Mouse (Mus musculus): ENCODE measurements at regions not wholly inside any gene's neighbourhood (a gene's known extent, or its start where the extent isn't known, plus 50 kb on each side); places are given as distances from the start of the nearest gene placed in this dataset.

- no peak overlapping the region for H3K4me3 ChIP-seq (ENCODE audit: control insufficient read depth in 1 of 2, insufficient read depth in 1 of 2, low read depth in 2 of 2, low read length in 2 of 2)
- no peak for DNase-seq (ENCODE audit: low read depth, low spot score)
- H3K9me3 ChIP-seq (replicated peaks; ENCODE audit: insufficient read depth, low read length): no peaks in the 10 kb centered on the region
- no peak overlapping the region for H3K9ac ChIP-seq (ENCODE audit: control insufficient read depth, low read depth, low read length, poor library complexity, severe bottlenecking)
- no peaks in the 10 kb centered on the region for H3K79me2 ChIP-seq (ENCODE audit: control insufficient read depth, insufficient read depth, low read length, poor library complexity)
- TF ChIP-seq MAZ (IDR thresholded peaks at IDR 0.05; ENCODE audit: low read depth, low read length): no peak
- TF ChIP-seq TAL1 (IDR thresholded peaks at IDR 0.05; ENCODE audit: low read length): no peak
- TF ChIP-seq TBP (IDR thresholded peaks at IDR 0.05; ENCODE audit: low read depth, low read length): no peak
- TF ChIP-seq BHLHE40 (IDR thresholded peaks at IDR 0.05; ENCODE audit: borderline replicate concordance, low read depth, low read length): no peak
- no peaks in the 10 kb centered on the region for H3K36me3 ChIP-seq (ENCODE audit: control insufficient read depth in 1 of 2, insufficient read depth in 2 of 2, low read length in 2 of 2)
- no peaks in the 10 kb centered on the region for H3K27me3 ChIP-seq (ENCODE audit: control insufficient read depth in 1 of 2, insufficient read depth in 2 of 2, low read length in 2 of 2)
- H3K4me1 ChIP-seq (ENCODE audit: control insufficient read depth in 1 of 2, insufficient read depth in 2 of 2, low read length in 2 of 2): no peaks in the 10 kb centered on the region
- H3K27ac ChIP-seq (ENCODE audit: control insufficient read depth, low read depth, low read length): no peak overlapping the region
These were observed 234.9 kb downstream of the Gm12728 start for GRCm38 (mm10) chr4:106024591-106024990.

GRCm38 (mm10) chr4:106025966-106026637, 236.4 kb downstream of the Gm12728 start:
- Histone ChIP-seq H3K36me3 (ENCODE audit: control insufficient read depth in 1 of 2, insufficient read depth in 2 of 2, low read length in 2 of 2) (no peaks in the 10 kb centered on the region), H3K9me3 (replicated peaks; ENCODE audit: insufficient read depth, low read length) (no peaks in the 10 kb centered on the region), H3K27me3 (ENCODE audit: control insufficient read depth in 1 of 2, insufficient read depth in 2 of 2, low read length in 2 of 2) (no peaks in the 10 kb centered on the region), H3K79me2 (ENCODE audit: control insufficient read depth, insufficient read depth, low read length, poor library complexity) (no peaks in the 10 kb centered on the region), H3K27ac (ENCODE audit: control insufficient read depth, low read depth, low read length) (no peak overlapping the region), H3K4me1 (ENCODE audit: control insufficient read depth in 1 of 2, insufficient read depth in 2 of 2, low read length in 2 of 2) (no peaks in the 10 kb centered on the region), H3K9ac (ENCODE audit: control insufficient read depth, low read depth, low read length, poor library complexity, severe bottlenecking) (no peak overlapping the region), H3K4me3 (ENCODE audit: control insufficient read depth in 1 of 2, insufficient read depth in 1 of 2, low read depth in 2 of 2, low read length in 2 of 2) (no peak overlapping the region)
- TF ChIP-seq GABPA (IDR thresholded peaks at IDR 0.05; ENCODE audit: low read depth, low read length): no peak
- TF ChIP-seq MAX (IDR thresholded peaks at IDR 0.05; ENCODE audit: low read length): no peak
- TF ChIP-seq NELFE (IDR thresholded peaks at IDR 0.05; ENCODE audit: low read depth, low read length): no peak
- no peak for TF ChIP-seq ZNF384 (IDR thresholded peaks at IDR 0.05; ENCODE audit: low read depth, low read length)
- DNase-seq (ENCODE audit: low read depth, low spot score): no peak

- Histone ChIP-seq H3K4me1 (ENCODE audit: control insufficient read depth in 1 of 2, insufficient read depth in 2 of 2, low read length in 2 of 2) (no peaks in the 10 kb centered on the region), H3K79me2 (ENCODE audit: control insufficient read depth, insufficient read depth, low read length, poor library complexity) (no peaks in the 10 kb centered on the region), H3K36me3 (ENCODE audit: control insufficient read depth in 1 of 2, insufficient read depth in 2 of 2, low read length in 2 of 2) (no peaks in the 10 kb centered on the region), H3K27me3 (ENCODE audit: control insufficient read depth in 1 of 2, insufficient read depth in 2 of 2, low read length in 2 of 2) (no peaks in the 10 kb centered on the region; a peak in 1 of 4 replicates), H3K27ac (ENCODE audit: control insufficient read depth, low read depth, low read length) (no peak overlapping the region), H3K9ac (ENCODE audit: control insufficient read depth, low read depth, low read length, poor library complexity, severe bottlenecking) (no peak overlapping the region), H3K4me3 (ENCODE audit: control insufficient read depth in 1 of 2, insufficient read depth in 1 of 2, low read depth in 2 of 2, low read length in 2 of 2) (no peak overlapping the region), H3K9me3 (replicated peaks; ENCODE audit: insufficient read depth, low read length) (no peaks in the 10 kb centered on the region)
- TF ChIP-seq RCOR1 (IDR thresholded peaks at IDR 0.05; ENCODE audit: low read depth, low read length): no peak
- no peak for DNase-seq (ENCODE audit: low read depth, low spot score)
These were observed 250.7 kb downstream of the Gm12728 start for GRCm38 (mm10) chr4:106040376-106040775.

- Histone ChIP-seq H3K27ac (ENCODE audit: control insufficient read depth, low read depth, low read length) (no peak overlapping the region), H3K4me3 (ENCODE audit: control insufficient read depth in 1 of 2, insufficient read depth in 1 of 2, low read depth in 2 of 2, low read length in 2 of 2) (no peak overlapping the region), H3K4me1 (ENCODE audit: control insufficient read depth in 1 of 2, insufficient read depth in 2 of 2, low read length in 2 of 2) (no peaks in the 10 kb centered on the region), H3K9ac (ENCODE audit: control insufficient read depth, low read depth, low read length, poor library complexity, severe bottlenecking) (no peak overlapping the region), H3K36me3 (ENCODE audit: control insufficient read depth in 1 of 2, insufficient read depth in 2 of 2, low read length in 2 of 2) (no peaks in the 10 kb centered on the region), H3K27me3 (ENCODE audit: control insufficient read depth in 1 of 2, insufficient read depth in 2 of 2, low read length in 2 of 2) (no peaks in the 10 kb centered on the region; a peak in 1 of 4 replicates), H3K9me3 (replicated peaks; ENCODE audit: insufficient read depth, low read length) (no peaks in the 10 kb centered on the region), H3K79me2 (ENCODE audit: control insufficient read depth, insufficient read depth, low read length, poor library complexity) (no peaks in the 10 kb centered on the region)
- no peak for DNase-seq (ENCODE audit: low read depth, low spot score)
- TF ChIP-seq UBTF (IDR thresholded peaks at IDR 0.05; ENCODE audit: borderline replicate concordance, insufficient read depth, low read depth, low read length) (no peak), TAL1 (IDR thresholded peaks at IDR 0.05; ENCODE audit: low read length) (no peak), MYB (IDR thresholded peaks at IDR 0.05; ENCODE audit: low read depth, low read length) (no peak), ZNF384 (IDR thresholded peaks at IDR 0.05; ENCODE audit: low read depth, low read length) (no peak), GATA1 (IDR thresholded peaks at IDR 0.05; ENCODE audit: low read depth, low read length) (no peak), RCOR1 (IDR thresholded peaks at IDR 0.05; ENCODE audit: low read depth, low read length) (no peak), GABPA (IDR thresholded peaks at IDR 0.05; ENCODE audit: low read depth, low read length) (no peak), MAZ (IDR thresholded peaks at IDR 0.05; ENCODE audit: low read depth, low read length) (no peak), JUND (IDR thresholded peaks at IDR 0.05; ENCODE audit: low read depth, low read length) (no peak), ZMIZ1 (IDR thresholded peaks at IDR 0.05; ENCODE audit: low read depth, low read length) (no peak), POLR2A (IDR thresholded peaks at IDR 0.05; ENCODE audit: control insufficient read depth in 1 of 2, insufficient read depth in 1 of 2, low read depth in 1 of 2, low read length in 2 of 2, poor library complexity in 1 of 2) (no peak), TCF12 (IDR thresholded peaks at IDR 0.05; ENCODE audit: low read depth, low read length) (no peak), CHD1 (IDR thresholded peaks at IDR 0.05; ENCODE audit: low read depth, low read length) (no peak), HCFC1 (IDR thresholded peaks at IDR 0.05; ENCODE audit: low read depth, low read length) (no peak), CHD2 (IDR thresholded peaks at IDR 0.05; ENCODE audit: low read length) (no peak), CTCF (IDR thresholded peaks at IDR 0.05 in 2 of 3, conservative IDR thresholded peaks at IDR 0.05 in 1 of 3; ENCODE audit: control insufficient read depth in 1 of 3, insufficient read depth in 1 of 3, low read depth in 2 of 3, low read length in 3 of 3, poor library complexity in 1 of 3, severe bottlenecking in 1 of 3) (no peak), SIN3A (IDR thresholded peaks at IDR 0.05; ENCODE audit: low read length) (no peak)
These were observed 252.8 kb downstream of the Gm12728 start for GRCm38 (mm10) chr4:106042456-106042855.
